Mouse (Mus musculus) CH12.LX (cell line): ENCODE results near the gene Cap1. TPM values are rescaled to one million over a fixed set of nuclear protein-coding genes. Genes with fewer than 3 reads are reported as not detected.

Source experiments
- DNase-seq: peaks from one replicate; pipeline ENCODE4 v3.0.0-alpha.2; 2013; ENCODE audit errors: extremely low read depth
- H3K27ac ChIP-seq: 2 replicates; pipeline ENCODE4 v1.5.1; 2012; ENCODE audit warnings: low read depth, mild to moderate bottlenecking, control low read depth, moderate library complexity; ENCODE audit not compliant: insufficient read depth
- H3K27me3 ChIP-seq: replicated peaks from 2 replicates; pipeline ENCODE3; 2012; ENCODE audit warnings: inconsistent platforms
- H3K36me3 ChIP-seq, 2 experiments: replicated peaks in 1 of 2; 2 replicates each; pipeline versions ENCODE3 to v1.6.1; 2012; ENCODE audit warnings: inconsistent platforms in 1 of 2, low read length in 1 of 2, mild to moderate bottlenecking in 1 of 2, mixed read lengths in 1 of 2, moderate library complexity in 1 of 2; ENCODE audit not compliant: control insufficient read depth in 1 of 2, insufficient read depth in 1 of 2
- H3K4me1 ChIP-seq, 2 experiments: 2 replicates each; pipeline ENCODE4 v1.6.1; 2012; ENCODE audit warnings: inconsistent platforms in 1 of 2, moderate library complexity in 1 of 2; ENCODE audit not compliant: insufficient read depth in 2 of 2, control insufficient read depth in 1 of 2
- H3K4me2 ChIP-seq: 2 replicates; pipeline ENCODE4 v1.6.1; 2012; ENCODE audit warnings: low read depth, mild to moderate bottlenecking, control low read depth; ENCODE audit not compliant: poor library complexity, insufficient read depth, severe bottlenecking
- H3K4me3 ChIP-seq, 3 experiments: fragments of 150-350 bp in 1 of 3; sonication (generic) in 1 of 3; replicated peaks in 1 of 3; 2 replicates each; pipeline versions ENCODE3 to v1.5.1; 2011 to 2012; ENCODE audit warnings: low read depth in 2 of 3, low read length in 2 of 3, mild to moderate bottlenecking in 2 of 3, moderate library complexity in 2 of 3, control low read depth in 1 of 3, improper control_type of control experiment in 1 of 3, inconsistent platforms in 1 of 3, mixed read lengths in 1 of 3; ENCODE audit not compliant: poor library complexity in 1 of 3
- H3K79me2 ChIP-seq: replicated peaks from 2 replicates; pipeline ENCODE4 v1.6.1; 2012; ENCODE audit warnings: mild to moderate bottlenecking, moderate library complexity; ENCODE audit not compliant: control insufficient read depth, poor library complexity, insufficient read depth, severe bottlenecking; ENCODE audit errors: extremely low read depth
- H3K9ac ChIP-seq: 2 replicates; pipeline ENCODE4 v1.6.1; 2012; ENCODE audit warnings: low read depth, mild to moderate bottlenecking, control low read depth, moderate library complexity; ENCODE audit not compliant: insufficient read depth
- H3K9me3 ChIP-seq: replicated peaks from 2 replicates; pipeline ENCODE3; 2012; ENCODE audit warnings: low read length, inconsistent platforms, mixed read lengths
- BHLHE40 ChIP-seq: IDR thresholded peaks from 2 replicates; pipeline ENCODE4 v1.6.1; 2011; ENCODE audit warnings: mild to moderate bottlenecking, low read depth, low read length, improper control_type of control experiment
- CHD1 ChIP-seq: IDR thresholded peaks from 2 replicates; pipeline ENCODE4 v1.6.1; 2012; ENCODE audit warnings: low read depth, low read length, improper control_type of control experiment, inconsistent platforms
- CHD2 ChIP-seq: IDR thresholded peaks from 2 replicates; pipeline ENCODE4 v1.6.1; 2011; ENCODE audit warnings: low read length, improper control_type of control experiment
- CTCF ChIP-seq, 2 experiments: IDR thresholded peaks in 1 of 2; conservative IDR thresholded peaks in 1 of 2; 2 replicates each; pipeline ENCODE4 v1.5.1; 2011 to 2012; ENCODE audit warnings: low read depth in 2 of 2, low read length in 2 of 2, improper control_type of control experiment in 1 of 2, inconsistent platforms in 1 of 2, mild to moderate bottlenecking in 1 of 2, moderate library complexity in 1 of 2
- E2F4 ChIP-seq: IDR thresholded peaks from 2 replicates; pipeline ENCODE4 v1.6.1; 2011; ENCODE audit warnings: low read depth, low read length, improper control_type of control experiment; ENCODE audit not compliant: insufficient replicate concordance
- ELF1 ChIP-seq: IDR thresholded peaks from 2 replicates; pipeline ENCODE4 v1.6.1; 2014; ENCODE audit warnings: low read depth, mild to moderate bottlenecking, inconsistent platforms, low read length, improper control_type of control experiment
- EP300 ChIP-seq: IDR thresholded peaks from 2 replicates; pipeline ENCODE4 v1.6.1; 2011; ENCODE audit warnings: low read length, improper control_type of control experiment
- ETS1 ChIP-seq: conservative IDR thresholded peaks from 2 replicates; pipeline ENCODE4 v1.6.1; 2012; ENCODE audit warnings: low read depth, mild to moderate bottlenecking, inconsistent platforms, low read length, improper control_type of control experiment, moderate library complexity
- GABPA ChIP-seq: IDR thresholded peaks from 2 replicates; pipeline ENCODE4 v1.6.1; 2012; ENCODE audit warnings: low read depth, low read length, improper control_type of control experiment, inconsistent platforms; ENCODE audit not compliant: insufficient replicate concordance
- HCFC1 ChIP-seq: IDR thresholded peaks from 2 replicates; pipeline ENCODE4 v1.6.1; 2012; ENCODE audit warnings: low read depth, mild to moderate bottlenecking, inconsistent platforms, low read length, improper control_type of control experiment
- IRF4 ChIP-seq: IDR thresholded peaks from 2 replicates; pipeline ENCODE4 v1.6.1; 2014; ENCODE audit warnings: low read depth, mild to moderate bottlenecking, inconsistent platforms, low read length, improper control_type of control experiment
- JUN ChIP-seq: IDR thresholded peaks from 2 replicates; pipeline ENCODE4 v1.6.1; 2011; ENCODE audit warnings: low read depth, mild to moderate bottlenecking, low read length, improper control_type of control experiment, moderate library complexity; ENCODE audit not compliant: insufficient read depth
- JUND ChIP-seq: conservative IDR thresholded peaks from 2 replicates; pipeline ENCODE4 v1.6.1; 2011; ENCODE audit warnings: low read depth, low read length, improper control_type of control experiment
- KAT2A ChIP-seq: IDR thresholded peaks from 2 replicates; pipeline ENCODE4 v1.6.1; 2012; ENCODE audit warnings: low read length, improper control_type of control experiment, inconsistent platforms; ENCODE audit not compliant: insufficient replicate concordance
- MAFK ChIP-seq: IDR thresholded peaks from 2 replicates; pipeline ENCODE4 v1.6.1; 2011; ENCODE audit warnings: low read length, improper control_type of control experiment; ENCODE audit not compliant: insufficient replicate concordance
- MAX ChIP-seq: IDR thresholded peaks from 2 replicates; pipeline ENCODE4 v1.6.1; 2011; ENCODE audit warnings: low read length, improper control_type of control experiment
- MAZ ChIP-seq: IDR thresholded peaks from 2 replicates; pipeline ENCODE4 v1.6.1; 2012; ENCODE audit warnings: low read depth, mild to moderate bottlenecking, inconsistent platforms, low read length, improper control_type of control experiment, moderate library complexity
- MEF2A ChIP-seq: IDR thresholded peaks from 2 replicates; pipeline ENCODE4 v1.6.1; 2014; ENCODE audit warnings: low read depth, mild to moderate bottlenecking, inconsistent platforms, low read length, improper control_type of control experiment, borderline replicate concordance
- MXI1 ChIP-seq: IDR thresholded peaks from 2 replicates; pipeline ENCODE4 v1.6.1; 2011; ENCODE audit warnings: mild to moderate bottlenecking, low read depth, low read length, improper control_type of control experiment
- MYC ChIP-seq: IDR thresholded peaks from 2 replicates; pipeline ENCODE4 v1.6.1; 2011; ENCODE audit warnings: low read depth, mild to moderate bottlenecking, improper control_type of control experiment, low read length
- NELFE ChIP-seq: IDR thresholded peaks from 2 replicates; pipeline ENCODE4 v1.6.1; 2011; ENCODE audit warnings: low read depth, low read length, improper control_type of control experiment
- NRF1 ChIP-seq: IDR thresholded peaks from 2 replicates; pipeline ENCODE4 v1.6.1; 2014; ENCODE audit warnings: low read depth, mild to moderate bottlenecking, inconsistent platforms, low read length, improper control_type of control experiment, moderate library complexity
- PAX5 ChIP-seq: IDR thresholded peaks from 2 replicates; pipeline ENCODE4 v1.6.1; 2012; ENCODE audit warnings: low read length, inconsistent platforms, mixed read lengths
- POLR2A ChIP-seq: IDR thresholded peaks from 2 replicates; pipeline ENCODE4 v1.6.1; 2011; ENCODE audit warnings: low read depth, mild to moderate bottlenecking, improper control_type of control experiment, low read length
- POLR2AphosphoS2 ChIP-seq: IDR thresholded peaks from 2 replicates; pipeline ENCODE4 v1.6.1; 2011; ENCODE audit warnings: low read depth, low read length, improper control_type of control experiment
- RAD21 ChIP-seq: IDR thresholded peaks from 2 replicates; pipeline ENCODE4 v1.6.1; 2011; ENCODE audit warnings: low read depth, mild to moderate bottlenecking, low read length, improper control_type of control experiment, moderate library complexity
- RCOR1 ChIP-seq: conservative IDR thresholded peaks from 2 replicates; pipeline ENCODE4 v1.6.1; 2012; ENCODE audit warnings: low read depth, mild to moderate bottlenecking, inconsistent platforms, low read length, improper control_type of control experiment
- SIN3A ChIP-seq: IDR thresholded peaks from 2 replicates; pipeline ENCODE4 v1.6.1; 2012; ENCODE audit warnings: low read length, improper control_type of control experiment, inconsistent platforms
- SMC3 ChIP-seq: IDR thresholded peaks from 2 replicates; pipeline ENCODE4 v1.6.1; 2011; ENCODE audit warnings: low read depth, low read length, improper control_type of control experiment
- TBP ChIP-seq: conservative IDR thresholded peaks from 2 replicates; pipeline ENCODE4 v1.6.1; 2011; ENCODE audit warnings: low read depth, low read length, improper control_type of control experiment
- TCF12 ChIP-seq: IDR thresholded peaks from 2 replicates; pipeline ENCODE4 v1.6.1; 2014; ENCODE audit warnings: low read depth, mild to moderate bottlenecking, inconsistent platforms, low read length, improper control_type of control experiment
- UBTF ChIP-seq: IDR thresholded peaks from 2 replicates; pipeline ENCODE4 v1.6.1; 2012; ENCODE audit warnings: low read depth, mild to moderate bottlenecking, inconsistent platforms, low read length, improper control_type of control experiment, moderate library complexity
- USF1 ChIP-seq: IDR thresholded peaks from 2 replicates; pipeline ENCODE4 v1.6.1; 2014; ENCODE audit warnings: low read depth, mild to moderate bottlenecking, inconsistent platforms, low read length, improper control_type of control experiment
- USF2 ChIP-seq: conservative IDR thresholded peaks from 2 replicates; pipeline ENCODE4 v1.6.1; 2011; ENCODE audit warnings: low read depth, low read length, improper control_type of control experiment
- ZC3H11A ChIP-seq: IDR thresholded peaks from 2 replicates; pipeline ENCODE4 v1.6.1; 2012; ENCODE audit warnings: low read depth, mild to moderate bottlenecking, inconsistent platforms, low read length, improper control_type of control experiment
- ZKSCAN1 ChIP-seq: IDR thresholded peaks from 2 replicates; pipeline ENCODE4 v1.6.1; 2012; ENCODE audit warnings: low read depth, inconsistent platforms, low read length, improper control_type of control experiment, borderline replicate concordance
- ZMIZ1 ChIP-seq: IDR thresholded peaks from 2 replicates; pipeline ENCODE4 v1.6.1; 2012; ENCODE audit warnings: low read depth, mild to moderate bottlenecking, inconsistent platforms, low read length, improper control_type of control experiment
- ZNF384 ChIP-seq: IDR thresholded peaks from 2 replicates; pipeline ENCODE4 v1.6.1; 2012; ENCODE audit warnings: low read depth, low read length, improper control_type of control experiment, inconsistent platforms
- dilution Hi-C: fragments of 300-500 bp; cut with MboI; formaldehyde crosslinking; loops from 2 replicates; pipeline ENCODE4 v1.14.3; 2020; ENCODE audit warnings: low sequenced_read_pairs; ENCODE audit not compliant: extremely low pct_unique_long_range_greater_than_20kb, extremely low pct_ligation_motif_present
- in situ Hi-C: fragments of 300-500 bp; cut with MboI; formaldehyde crosslinking; loops from 3 replicates; pipeline ENCODE4 v1.14.3; 2019; ENCODE audit warnings: low sequenced_read_pairs, low pct_ligation_motif_present, low pct_unique_long_range_greater_than_20kb, mixed read lengths
- polyA plus RNA-seq: library from polyadenylated mRNA; unstranded; fragments of >175 nt; gene quantifications from 2 replicates; pipeline ENCODE4 v1.2.1, GENCODE M21; 2012; ENCODE audit warnings: low read depth; ENCODE audit not compliant: insufficient read length
- total RNA-seq, 2 experiments: library from RNA; depleted of rRNA; stranded (reverse); fragments of 300-350 nt in 1 of 2; fragments of >200 nt in 1 of 2; gene quantifications; 2 replicates each; pipeline ENCODE4 v1.2.3; 2012 to 2014

Gene Cap1
- total RNA-seq (2012; rRNA removed), result 118 and 128 TPM in 2 replicates
- total RNA-seq (2014; rRNA removed), result 159 TPM in 2 replicates
- polyA plus RNA-seq, result 163 and 195 TPM in 2 replicates

GRCm38 (mm10) chr4:122885768-122886578 lies at the start of gene Cap1:
Gene Cap1 (minus strand): TSS chr4:122886056.
- dilution Hi-C loops, result no loop called here
- TF ChIP-seq CTCF (conservative IDR thresholded peaks at IDR 0.05 in 1 of 2, IDR thresholded peaks at IDR 0.05 in 1 of 2; ENCODE audit: low read depth in 2 of 2, low read length in 2 of 2), result no peak
- peak; percentile 36; the same call in 1 of the 2 replicates for TF ChIP-seq ZNF384
- TF ChIP-seq POLR2AphosphoS2, result peak; percentile 90; the same call in 1 of the 2 replicates
- peak; percentile 76 for TF ChIP-seq MXI1
- no peak for TF ChIP-seq JUND
- peak; percentile 70; the same call in 1 of the 2 replicates for TF ChIP-seq KAT2A
- TF ChIP-seq EP300, result no peak; the same call in 1 of the 2 replicates
- 0 out of 2 replicates have a peak, but pooled peaks have one; percentile 30 for TF ChIP-seq E2F4
- TF ChIP-seq MAZ, result peak; percentile 79
- no peak for TF ChIP-seq CHD1
- TF ChIP-seq USF1, result peak; percentile 40
- TF ChIP-seq TBP, result peak; percentile 89
- TF ChIP-seq MEF2A, result peak; percentile 37; the same call in 1 of the 2 replicates
- peak; percentile 97 for TF ChIP-seq ZMIZ1
- TF ChIP-seq IRF4, result peak; percentile 54
- no peak for TF ChIP-seq PAX5
- TF ChIP-seq NELFE, result peak; percentile 95
- no peak; the same call in 1 of the 2 replicates for TF ChIP-seq GABPA
- peak; percentile 97 for TF ChIP-seq POLR2A
- TF ChIP-seq ETS1, result peak; percentile 52
- TF ChIP-seq RAD21, result no peak
- no peak for TF ChIP-seq JUN
- peak; percentile 61 for TF ChIP-seq TCF12
- TF ChIP-seq UBTF, result no peak
- peak; percentile 72 for TF ChIP-seq BHLHE40
- TF ChIP-seq MYC, result no peak; the same call in 1 of the 2 replicates
- no peak for TF ChIP-seq MAFK
- TF ChIP-seq NRF1, result peak; percentile 68
- TF ChIP-seq HCFC1, result peak; percentile 83
- TF ChIP-seq SIN3A, result peak; percentile 82
- TF ChIP-seq CHD2, result peak; percentile 87
- TF ChIP-seq SMC3, result no peak
- TF ChIP-seq MAX, result peak; percentile 61
- TF ChIP-seq ZKSCAN1, result no peak
- peak; percentile 94 for TF ChIP-seq ELF1
- peak; percentile 81; the same call in 1 of the 2 replicates for TF ChIP-seq RCOR1
- TF ChIP-seq ZC3H11A, result no peak
- no peak for TF ChIP-seq USF2
- H3K4me1 ChIP-seq, result peaks cover 0 to 43% of the 10 kb centered on the region in 2 experiments; a peak in 2 of 4 replicates

More at GRCm38 (mm10) chr4:122885768-122886578, at the start of gene Cap1:
- Histone ChIP-seq H3K4me2 (peak within 1 kb of the TSS; percentile 91), H3K36me3 (peaks cover 0 to 3% of the 10 kb centered on the region in 2 experiments), H3K9me3 (no peaks in the 10 kb centered on the region), H3K4me3 (peak within 1 kb of the TSS; percentile 70 to 95 (median 88)), H3K79me2 (peaks cover 38% of the 10 kb centered on the region), H3K27ac (peak within 1 kb of the TSS; percentile 91), H3K27me3 (no peaks in the 10 kb centered on the region), H3K9ac (peak within 1 kb of the TSS; percentile 83)
- in situ Hi-C loops, result no loop called here
- DNase-seq, result peak; percentile 98
